ENCODE assay signal across 20 mouse cellular contexts in the genomic region with DNA sequence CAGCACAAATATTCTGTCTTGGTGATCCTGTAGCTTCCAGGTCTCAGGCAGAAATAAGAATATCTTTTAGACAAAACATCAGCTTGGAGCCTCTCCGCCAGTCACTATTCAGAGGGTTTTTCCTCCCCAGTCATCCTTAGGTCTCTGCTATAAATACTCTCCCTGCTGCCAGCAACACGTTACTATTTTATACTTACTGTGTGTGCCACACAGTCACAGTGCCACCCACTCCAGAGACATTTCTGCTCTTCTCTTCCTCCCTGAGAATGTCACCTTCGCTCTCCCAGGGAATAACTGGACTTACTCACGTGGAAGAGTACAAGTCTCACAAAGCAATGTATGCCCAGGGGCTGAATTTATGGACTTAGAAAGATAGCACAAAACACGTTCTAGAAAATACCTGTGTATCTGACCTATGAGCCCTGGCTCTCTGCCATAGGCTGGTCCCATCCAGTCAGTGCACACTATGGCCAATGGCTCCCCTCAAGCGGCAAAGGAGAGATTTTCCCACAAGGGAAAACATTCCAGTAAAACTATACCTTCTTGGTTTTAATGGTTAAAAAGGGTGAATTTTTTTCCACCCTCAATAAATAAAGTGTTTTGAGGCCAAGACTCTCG.
DNase-seq lines count a peak whose midpoint lies in the region; ATAC-seq and TF ChIP-seq lines count a peak whose summit lies in the region.
"Had no signal": no experiment of that assay in that cellular context is flagged by ENCODE, and none has a peak within 500 bp of the region (broad histone marks: within the 10 kb centered on the region; RNA-seq: fewer than 3 reads in every experiment).

No protein-coding gene starts in this region.

- H3K4me3 ChIP-seq in hindbrain, embryonic 15.5 days = no peak overlapping the region
- no peak overlapping the region for H3K4me3 ChIP-seq in hindbrain, embryonic 10.5 days
- no peak overlapping the region for H3K4me3 ChIP-seq in left cerebral cortex, adult 2 months
- H3K4me3 ChIP-seq: forebrain, embryonic 12.5 days; layer of hippocampus, adult 2 months; limb, embryonic 12.5 days; lung, embryonic 15.5 days had no signal

- intact Hi-C loops in left cerebral cortex, postnatal 25 days (cut with DNase I) = loop anchor here (5.0 to 10.0 kb wide), 2 partner anchors 175 to 638 kb away; no protein-coding TSS in a partner anchor
- intact Hi-C loops in left cerebral cortex, adult 2 months (cut with DNase I) = loop anchor here (5.0 to 10.0 kb wide), 3 partner anchors 175 to 638 kb away; no protein-coding TSS in a partner anchor

- 64% methylated on average over 7 of the region's 7 CpGs for WGBS in hindbrain, embryonic 15.5 days
- WGBS in hindbrain, embryonic 10.5 days = 87% methylated on average over 7 of the region's 7 CpGs

- no peak for DNase-seq in frontal cortex, postnatal 10 days (ENCODE audit: low spot score in 2 of 2)
- DNase-seq in hindbrain, embryonic 10.5 days (ENCODE audit: low spot score) = no peak
- peak; percentile 24 to 74 for DNase-seq in left cerebral cortex, postnatal 25 days (ENCODE audit: low spot score in 2 of 2)
- DNase-seq in left cerebral cortex, adult 2 months (ENCODE audit: extremely low spot score in 1 of 2, low spot score in 2 of 2) = no peak
- peak; percentile 79 for DNase-seq in brain, adult 2 months (ENCODE audit: low read depth, low spot score)
- no peak for DNase-seq in spleen, adult 12 weeks (ENCODE audit: low spot score)
- DNase-seq: cerebellum, adult 9-11 months; gastrocnemius, postnatal 36 days; kidney, adult 18-20 months; layer of hippocampus, postnatal 36 days had no signal

- no peaks in the 10 kb centered on the region for H3K27me3 ChIP-seq in hindbrain, embryonic 15.5 days
- no peaks in the 10 kb centered on the region; the same call in 1 of the 2 replicates for H3K27me3 ChIP-seq in hindbrain, embryonic 10.5 days (ENCODE audit: insufficient read depth, poor library complexity, severe bottlenecking)
- H3K27me3 ChIP-seq: limb, embryonic 12.5 days; lung, embryonic 15.5 days; Patski had no signal

- H3K36me3 ChIP-seq in hindbrain, embryonic 15.5 days = no peaks in the 10 kb centered on the region
- H3K36me3 ChIP-seq in hindbrain, embryonic 10.5 days = no peaks in the 10 kb centered on the region
- H3K36me3 ChIP-seq: forebrain, embryonic 12.5 days; lung, embryonic 15.5 days had no signal

- H3K4me1 ChIP-seq in hindbrain, embryonic 15.5 days (replicated peaks) = peaks cover 30% of the 10 kb centered on the region
- H3K4me1 ChIP-seq in hindbrain, embryonic 10.5 days (replicated peaks) = peaks cover 46% of the 10 kb centered on the region

- no peaks in the 10 kb centered on the region for H3K9me3 ChIP-seq in hindbrain, embryonic 15.5 days
- no peaks in the 10 kb centered on the region for H3K9me3 ChIP-seq in hindbrain, embryonic 10.5 days
- H3K9me3 ChIP-seq: forebrain, embryonic 12.5 days; limb, embryonic 12.5 days; lung, embryonic 15.5 days had no signal

- TF ChIP-seq CTCF in left cerebral cortex, adult 2 months (IDR thresholded peaks at IDR 0.05) = no peak

- H3K4me2 ChIP-seq in hindbrain, embryonic 15.5 days = no peak overlapping the region
- H3K4me2 ChIP-seq: forebrain, embryonic 12.5 days; hindbrain, embryonic 14.5 days; limb, embryonic 12.5 days; lung, embryonic 15.5 days had no signal

- ATAC-seq in frontal cortex, adult (ENCODE audit: low TSS enrichment) = peak; percentile 68
- no peak for ATAC-seq in hindbrain, embryonic 15.5 days (ENCODE audit: low FRiP score, low read depth)
- ATAC-seq: CD4-positive, CD25-positive, alpha-beta regulatory T cell, adult 4 months; Patski had no signal

- no peak overlapping the region for H3K9ac ChIP-seq in hindbrain, embryonic 15.5 days
- H3K9ac ChIP-seq: forebrain, embryonic 12.5 days; hindbrain, embryonic 14.5 days; limb, embryonic 12.5 days; liver, embryonic 14.5 days; lung, embryonic 15.5 days had no signal

- 0 out of 2 replicates have a peak overlapping the region, but pooled peaks have one; percentile 4 for H3K27ac ChIP-seq in hindbrain, embryonic 15.5 days (replicated peaks)
- H3K27ac ChIP-seq in hindbrain, embryonic 10.5 days = no peak overlapping the region
- no peak overlapping the region for H3K27ac ChIP-seq in left cerebral cortex, adult 2 months
- H3K27ac ChIP-seq: forebrain, embryonic 12.5 days; hindbrain, embryonic 14.5 days; layer of hippocampus, adult 2 months; limb, embryonic 12.5 days; liver, embryonic 14.5 days; lung, embryonic 15.5 days had no signal

Comparison
In these comparisons a context has a peak if more than half of its experiments do, and no peak if none do; other contexts are left out.
1. DNase-seq: peak in left cerebral cortex, postnatal 25 days (2 of 2) and brain, adult 2 months (single experiment); none in frontal cortex, postnatal 10 days (0 of 2), hindbrain, embryonic 10.5 days (single experiment), left cerebral cortex, adult 2 months (0 of 2) and spleen, adult 12 weeks (single experiment).